Mouse (Mus musculus) cerebellum, adult 9-10 months (tissue): ENCODE results near the gene Olfr96.
"Not testable (repeated sequence)": the region's sequence is repeated elsewhere in the genome, so short reads cannot be mapped to it uniquely, and the experiment has no call there.

Source experiments
- DNase-seq: peaks from one replicate; pipeline ENCODE4 v3.0.0; 2022

Olfr96 gene

DNA sequence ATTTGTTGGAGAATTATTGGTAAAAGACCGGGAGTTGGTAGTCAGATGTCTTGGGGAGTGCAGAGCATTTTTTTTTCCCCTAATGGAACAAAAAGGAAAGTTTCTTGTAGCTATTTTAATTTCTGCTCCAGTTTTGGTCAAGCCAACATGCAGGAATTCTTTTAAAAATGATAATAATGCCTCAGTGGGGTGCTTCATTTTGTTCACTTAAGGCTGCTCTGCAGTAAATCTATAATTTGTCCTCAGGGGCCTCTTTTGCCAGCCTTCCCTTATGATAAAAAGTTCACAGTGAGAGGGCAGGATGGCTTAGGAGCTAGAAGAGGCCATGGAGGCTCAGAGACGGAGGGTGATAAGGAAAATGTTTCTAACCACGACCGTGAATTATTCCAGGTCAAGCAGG is at the start of gene Olfr96:
Olfr96 (plus strand) TSS at position 301 of the 400 bp plus-strand sequence.
- DNase-seq = no peak

DNA sequence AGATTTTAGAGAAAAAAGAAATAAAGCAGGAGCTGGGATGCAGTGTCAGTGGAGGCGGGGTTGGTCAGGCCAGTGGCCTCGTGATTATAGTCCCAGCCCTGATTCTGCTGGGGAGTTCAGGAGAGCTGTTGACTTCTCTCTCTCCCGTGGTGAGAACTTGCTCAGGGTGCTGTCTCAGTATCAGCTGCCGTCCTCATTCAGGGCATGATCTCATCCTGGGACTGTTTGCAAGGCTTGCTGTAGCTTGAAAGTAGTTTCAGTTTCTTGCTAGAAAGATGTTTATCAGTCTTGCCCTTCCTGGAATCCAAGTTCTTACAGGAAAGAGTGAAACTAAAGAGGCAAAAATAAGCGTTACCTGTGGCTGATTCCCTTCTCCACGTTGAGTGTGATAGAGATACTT is 34.5 kb upstream of the Olfr96 start:
- DNase-seq = no peak

DNA sequence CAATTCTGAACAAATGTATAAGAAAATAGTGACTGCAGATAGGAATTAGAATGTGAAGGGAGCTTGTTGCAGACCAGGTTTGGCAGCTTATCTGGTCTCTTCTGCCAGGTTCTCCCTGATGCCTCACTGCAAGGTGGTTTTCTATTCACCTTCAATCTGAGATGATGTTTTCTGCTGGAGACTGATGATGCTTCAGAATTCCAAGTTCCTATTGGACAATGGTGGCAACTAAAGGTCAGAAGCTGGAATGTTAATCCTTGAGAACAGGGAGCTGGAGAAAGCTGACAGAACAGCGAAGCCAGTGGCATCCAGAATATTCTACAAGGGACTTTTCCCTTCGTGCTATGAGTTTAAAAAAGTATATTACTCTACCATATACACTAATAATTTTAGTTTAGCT is 29.2 kb upstream of the Olfr96 start:
- DNase-seq = peak; percentile 40

DNA sequence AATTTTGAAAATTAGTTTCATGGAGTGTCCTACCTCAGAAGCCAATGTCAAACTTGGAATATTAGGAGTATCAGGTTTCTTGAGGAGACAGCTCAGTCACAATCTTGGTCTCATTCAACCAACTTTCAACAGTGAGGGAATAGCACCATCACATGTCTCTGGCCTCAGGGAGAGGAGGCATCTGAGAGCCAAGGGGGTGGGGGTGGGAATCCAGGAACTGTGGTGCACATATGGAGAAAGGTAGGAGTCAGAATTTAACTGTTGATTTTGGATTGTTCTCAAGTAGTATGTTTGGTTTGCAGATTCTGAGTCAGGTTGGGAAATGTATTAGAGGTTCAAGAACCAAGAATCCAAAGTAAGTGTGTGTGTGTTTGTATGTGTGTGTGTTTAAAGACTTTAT is 26.9 kb upstream of the Olfr96 start:
- no peak for DNase-seq

DNA sequence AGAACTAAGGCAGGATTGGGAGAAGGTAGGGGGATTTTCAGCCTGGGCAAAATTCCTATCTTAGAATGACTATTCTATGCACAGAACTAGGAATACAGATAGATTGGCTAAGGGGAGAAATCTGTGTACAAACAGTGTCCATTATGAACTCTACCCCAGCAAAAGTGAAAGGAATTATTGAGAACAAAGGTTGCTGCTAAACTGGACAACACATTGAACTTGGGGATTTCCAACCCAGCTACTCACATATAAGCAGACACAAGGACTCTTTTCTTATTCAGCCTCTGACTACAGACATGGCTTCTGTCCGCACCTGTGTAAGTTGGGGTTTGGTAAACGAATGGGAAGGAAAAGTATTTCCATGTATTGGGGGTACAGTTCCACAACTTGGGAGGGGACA is 26.3 kb upstream of the Olfr96 start, which contains the start of gene Ubd:
Ubd (plus strand) TSS at position 237 of the 400 bp plus-strand sequence.
- DNase-seq = no peak

DNA sequence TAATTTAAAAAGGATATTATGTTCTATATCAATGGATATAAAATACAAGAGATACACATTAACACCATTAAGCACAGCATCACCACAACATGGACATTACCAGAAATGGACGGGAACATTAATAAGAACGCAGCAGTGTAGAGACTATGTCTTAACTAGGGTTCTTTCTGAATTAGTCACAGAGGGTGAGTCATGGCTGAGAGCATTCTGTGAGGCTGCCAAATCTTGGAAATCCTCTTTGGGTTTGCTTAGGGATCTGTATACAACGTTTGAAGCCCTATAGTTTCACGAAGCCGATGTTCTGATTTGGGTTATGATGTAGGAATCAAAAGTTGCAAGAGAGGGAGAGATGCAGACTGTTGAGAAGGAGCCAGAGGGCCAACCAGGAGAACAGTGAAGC is 25.2 kb upstream of the Olfr96 start:
- no peak for DNase-seq

DNA sequence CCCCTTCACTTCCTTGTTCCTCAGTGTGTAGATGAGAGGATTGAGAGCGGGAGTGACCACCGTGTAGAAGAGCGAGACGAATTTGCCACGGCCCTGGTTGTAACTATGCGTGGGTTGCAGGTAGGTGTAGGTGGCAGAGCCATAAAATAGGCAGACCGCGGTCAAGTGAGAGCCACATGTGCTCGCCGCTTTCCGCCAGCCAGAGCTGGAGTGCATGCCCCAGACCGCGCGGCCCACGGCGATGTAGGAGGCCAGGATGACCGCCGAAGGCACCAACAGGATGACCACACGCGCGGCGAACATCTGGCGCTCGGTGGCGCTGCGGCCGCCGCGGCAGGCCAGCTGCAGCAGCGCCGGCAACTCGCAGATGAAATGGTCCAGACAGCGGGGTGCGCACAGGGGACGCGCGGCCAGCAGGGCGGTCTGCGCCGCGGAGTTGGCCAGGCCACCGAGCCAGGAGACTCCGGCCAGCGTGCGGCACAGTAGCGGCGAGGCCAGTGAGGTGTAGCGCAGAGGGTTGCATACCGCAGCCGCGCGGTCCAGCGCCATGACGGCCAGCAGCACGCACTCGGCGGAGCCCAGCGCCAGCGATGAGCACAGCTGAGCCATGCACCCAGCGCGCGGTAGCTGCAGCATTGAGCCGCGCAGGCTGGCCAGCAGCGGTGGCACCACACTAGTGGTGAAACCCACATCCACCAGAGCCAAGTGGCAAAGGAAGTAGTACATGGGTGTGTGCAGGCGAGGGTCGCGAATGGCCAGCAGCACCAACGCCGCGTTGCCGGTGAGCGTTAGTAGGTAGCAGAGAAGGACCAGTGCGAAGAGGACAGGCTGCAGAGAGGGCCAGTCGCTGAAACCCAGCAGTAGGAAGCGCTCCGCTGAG is 22.9 kb upstream of the Olfr96 start:
- no peak for DNase-seq

DNA sequence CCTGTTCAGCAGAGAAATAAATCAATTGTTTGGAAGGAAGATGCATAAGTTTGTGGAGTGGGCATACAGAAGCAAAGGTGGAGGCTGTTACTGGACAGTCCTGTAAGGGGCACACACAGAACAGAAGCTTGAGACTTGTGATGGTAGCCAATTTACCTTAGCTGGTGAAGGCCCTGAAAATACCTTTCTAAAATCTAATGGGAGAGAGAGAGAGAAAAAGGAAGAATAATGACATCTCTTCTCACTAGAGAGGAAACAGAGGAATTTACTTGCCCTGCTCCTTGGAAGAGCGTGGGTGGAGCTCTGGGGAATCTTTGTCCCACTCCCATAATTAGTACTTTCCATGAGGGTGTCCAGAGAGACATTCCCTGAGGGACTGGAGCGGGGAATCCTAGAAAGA is 19.1 kb upstream of the Olfr96 start, which contains the start of gene Olfr94:
Olfr94 (minus strand) TSS at position 101 of the 400 bp plus-strand sequence.
- no peak for DNase-seq

DNA sequence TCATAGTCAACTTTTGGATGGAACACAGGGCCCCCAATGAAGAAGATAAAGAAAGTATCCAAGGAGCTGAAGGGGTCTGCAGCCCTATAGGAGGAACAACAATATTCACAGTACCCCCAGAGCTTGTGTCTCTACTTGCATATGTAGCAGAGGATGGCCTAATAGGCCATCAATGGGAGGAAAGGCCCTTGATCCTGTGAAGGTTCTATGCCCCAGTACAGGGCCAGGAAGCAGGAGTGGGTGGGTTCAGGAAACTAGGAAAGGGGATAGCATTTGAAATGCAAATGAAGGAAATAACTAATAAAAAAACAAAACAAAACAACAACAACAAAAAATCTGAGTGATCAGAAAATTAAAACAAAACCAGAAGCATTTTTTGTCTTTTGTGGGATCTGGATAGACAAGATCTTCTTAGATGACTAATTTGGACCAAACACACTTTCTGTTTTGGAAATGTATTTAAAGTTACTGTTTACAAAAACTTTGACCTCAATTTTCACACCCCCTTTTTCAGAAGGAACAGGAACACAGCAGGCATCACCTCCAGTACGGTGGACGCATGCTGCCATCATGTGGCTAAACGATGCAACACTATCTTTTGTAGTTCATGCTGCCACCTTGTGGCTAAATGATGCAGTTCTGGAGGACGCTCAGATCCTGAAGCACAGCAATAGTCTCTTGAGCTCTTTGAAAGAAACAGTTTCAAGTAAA is 16.6 kb upstream of the Olfr96 start:
- peak; percentile 78 for DNase-seq

DNA sequence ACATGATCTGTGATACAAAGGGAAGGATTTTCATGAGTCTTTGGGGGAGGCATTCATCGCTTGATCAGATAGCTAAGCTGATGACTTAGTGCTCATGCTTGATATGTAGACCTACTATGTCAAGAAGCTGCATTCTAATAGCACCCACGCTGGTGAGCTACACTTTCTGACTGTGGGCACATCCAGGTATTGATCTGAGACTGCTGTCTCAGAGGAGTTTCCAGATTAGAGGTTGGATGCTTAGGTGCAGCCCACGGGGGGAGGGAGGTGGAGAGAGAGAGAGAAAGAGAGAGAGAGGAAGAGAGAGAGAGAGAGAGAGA is 16.1 kb upstream of the Olfr96 start:
- no peak for DNase-seq

DNA sequence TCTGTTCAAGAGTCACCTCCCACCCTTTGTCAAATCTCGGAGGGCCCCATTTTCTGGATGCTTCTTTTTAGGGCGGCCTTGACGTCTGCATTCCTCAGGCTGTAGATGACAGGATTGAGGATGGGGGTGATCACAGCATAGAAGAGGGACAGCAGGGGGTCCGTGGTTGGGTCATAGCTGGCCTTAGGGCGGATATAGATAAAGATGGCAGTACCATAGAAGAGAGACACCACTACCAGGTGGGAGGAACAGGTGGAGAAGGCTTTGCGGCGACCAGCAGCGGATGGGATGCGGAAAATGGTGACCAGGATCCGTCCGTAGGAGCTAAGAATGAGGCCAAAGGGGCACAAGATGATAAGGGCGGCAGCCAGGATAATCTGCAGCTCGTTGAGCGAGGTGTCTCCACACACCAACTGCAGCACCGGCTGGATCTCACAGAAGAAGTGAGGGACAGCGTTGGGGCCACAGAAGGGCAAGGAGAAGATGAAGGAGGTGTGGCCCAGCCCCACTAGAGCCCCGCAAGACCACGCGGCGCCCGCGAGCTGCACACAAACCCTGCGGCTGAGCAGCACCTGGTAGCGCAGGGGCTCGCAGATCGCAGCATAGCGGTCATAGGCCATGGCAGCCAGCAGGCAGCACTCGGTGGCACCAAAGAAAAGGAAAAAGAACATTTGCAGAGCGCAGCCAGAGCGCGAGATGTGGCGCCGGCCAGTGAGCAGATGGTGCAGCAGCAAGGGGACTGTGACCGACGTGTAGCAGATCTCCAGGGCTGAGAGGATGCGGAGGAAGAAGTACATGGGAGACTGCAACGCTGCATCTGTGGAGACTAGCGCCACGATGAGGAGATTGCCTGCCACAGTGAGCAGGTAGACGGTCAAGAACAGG is 8.8 kb upstream of the Olfr96 start:
- DNase-seq = peak; percentile 7

DNA sequence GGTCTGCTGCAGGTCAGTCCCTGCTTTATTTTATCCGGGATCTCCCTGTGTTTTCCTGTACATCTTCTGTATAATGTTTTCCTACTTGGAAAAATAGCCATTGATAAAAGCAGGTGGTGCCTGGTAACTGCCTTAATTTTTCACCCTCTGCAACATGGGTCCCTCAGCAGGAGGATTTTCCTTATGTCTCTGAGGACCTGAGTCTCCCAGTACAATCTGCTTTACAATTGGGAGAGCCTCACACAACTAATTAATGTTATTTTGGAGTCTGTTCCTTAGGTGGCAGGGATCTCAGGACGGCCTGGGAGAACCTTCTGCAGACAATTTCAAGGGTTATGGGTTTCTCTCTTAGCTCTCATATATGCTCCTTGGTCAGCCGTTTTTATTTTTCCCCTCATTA is 6.9 kb upstream of the Olfr96 start, which contains the start of gene Olfr95:
Olfr95 (minus strand) TSS at position 101 of the 400 bp plus-strand sequence.
- DNase-seq = no peak

DNA sequence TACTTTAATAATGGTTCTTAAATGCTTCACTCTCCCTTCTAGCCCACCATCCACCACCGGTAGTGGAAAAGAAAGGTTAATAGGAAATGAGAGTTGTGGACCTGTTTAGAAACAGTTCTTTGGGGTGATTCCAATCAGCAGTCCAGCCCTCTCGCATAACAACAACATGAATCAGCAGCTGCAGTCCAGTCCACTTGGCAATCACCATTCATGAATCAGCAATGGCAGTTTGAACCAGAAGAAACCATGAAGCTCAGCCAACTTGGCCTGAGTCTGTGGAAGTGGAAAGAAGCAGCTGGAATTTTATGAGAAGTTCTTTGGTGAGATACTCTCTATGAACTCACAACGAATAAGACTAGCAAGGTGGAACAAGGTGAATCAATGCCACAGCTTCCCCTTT is 1.5 kb upstream of the Olfr96 start:
- DNase-seq = no peak

DNA sequence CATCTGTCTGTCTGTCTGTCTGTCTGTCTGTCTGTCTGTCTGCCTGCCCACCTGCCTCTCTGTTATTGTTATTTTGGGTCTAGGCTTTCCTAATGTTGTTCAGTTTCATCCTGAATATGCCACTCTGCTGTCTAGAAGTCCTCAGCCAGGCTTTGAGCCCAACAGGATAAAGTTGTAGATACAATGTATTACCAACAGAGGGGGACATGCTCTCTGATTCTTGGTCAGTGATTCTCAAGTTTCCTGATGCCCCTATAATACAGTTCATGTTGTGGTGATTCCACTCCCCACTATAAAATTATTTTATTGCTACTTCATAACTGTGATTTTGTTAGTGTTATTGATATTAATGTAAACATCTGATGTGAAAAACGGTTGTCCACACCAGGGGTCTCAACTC is 1.9 kb downstream of the Olfr96 start:
- DNase-seq = no peak

DNA sequence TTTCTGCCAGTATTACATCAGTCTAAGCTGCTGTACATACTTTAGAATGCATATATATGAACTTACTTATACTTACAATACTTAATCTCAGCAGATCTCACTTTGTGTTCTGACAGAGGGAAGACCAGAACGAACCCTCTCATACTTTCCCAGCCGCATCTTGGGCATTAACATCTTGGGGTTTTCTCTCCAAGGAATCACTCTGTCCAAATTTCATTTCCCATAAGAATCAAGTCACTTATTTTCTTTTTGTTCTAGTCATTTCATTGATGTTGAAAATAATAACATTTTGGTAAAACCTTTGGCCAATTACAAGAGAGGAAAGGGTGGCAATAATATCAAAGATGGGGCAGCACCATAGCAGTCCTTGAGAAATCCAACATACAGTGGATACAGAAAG is 17.3 kb downstream of the Olfr96 start, which contains the start of gene Olfr97:
Olfr97 (minus strand) TSS at position 101 of the 400 bp plus-strand sequence.
- not testable (repeated sequence) for DNase-seq

DNA sequence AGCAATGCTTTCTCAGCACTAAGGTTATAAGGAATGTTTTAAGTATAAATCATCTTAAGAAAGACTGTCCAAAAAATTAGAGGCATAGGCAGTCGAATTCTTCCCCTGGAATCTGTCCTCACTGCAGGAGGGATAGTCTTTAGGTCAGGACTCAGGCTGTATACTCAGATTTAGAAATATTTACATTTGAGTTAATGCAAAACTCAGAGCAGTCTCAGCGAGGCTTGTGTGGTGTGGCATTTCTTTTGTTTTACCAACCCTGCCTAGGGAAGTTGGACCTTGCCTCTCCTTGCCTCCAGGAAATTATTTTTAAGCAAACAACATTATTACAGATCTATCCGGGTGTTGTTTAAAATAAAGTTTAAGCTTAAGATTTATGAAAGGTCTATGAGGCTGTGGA is 22.3 kb downstream of the Olfr96 start:
- no peak for DNase-seq

DNA sequence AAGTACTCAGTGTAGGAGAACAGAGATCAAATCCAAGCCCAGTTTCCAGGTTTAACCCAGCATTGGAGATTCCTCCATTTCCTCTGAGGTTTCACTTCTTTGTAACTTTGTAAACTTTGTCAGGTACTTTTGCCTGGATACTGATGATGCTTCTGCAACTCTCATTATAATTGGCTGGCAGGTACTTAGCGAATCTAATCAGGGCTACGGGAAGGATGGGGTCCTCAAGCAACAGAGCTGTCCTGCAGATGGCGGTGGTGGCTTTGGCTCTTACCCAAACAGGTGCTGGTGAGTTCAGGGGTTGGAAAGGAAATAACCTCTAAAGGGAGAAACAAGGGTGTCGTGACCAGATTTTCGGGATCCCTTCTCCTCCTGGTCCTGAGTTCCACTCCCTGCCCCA is 26.8 kb downstream of the Olfr96 start:
- peak; percentile 11 for DNase-seq

DNA sequence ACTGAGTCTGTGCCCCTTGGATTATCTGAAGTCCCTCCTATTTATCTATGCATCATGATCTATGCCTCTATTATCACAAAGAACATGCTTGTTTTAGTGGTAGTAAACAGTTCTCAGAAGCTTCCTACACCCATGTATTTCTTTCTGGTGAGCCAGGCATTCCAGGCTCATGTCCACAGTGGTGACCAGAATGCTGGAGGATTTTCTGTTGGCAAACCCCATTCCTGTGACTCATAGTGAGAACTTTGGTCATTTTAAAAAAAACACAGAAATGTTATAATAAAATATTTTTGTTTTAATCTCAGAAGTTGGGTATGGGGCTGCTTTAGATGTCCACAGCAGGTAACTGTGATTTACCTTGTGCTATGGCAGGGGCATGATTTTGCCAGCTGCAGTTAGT is 29.5 kb downstream of the Olfr96 start:
- DNase-seq = no peak

DNA sequence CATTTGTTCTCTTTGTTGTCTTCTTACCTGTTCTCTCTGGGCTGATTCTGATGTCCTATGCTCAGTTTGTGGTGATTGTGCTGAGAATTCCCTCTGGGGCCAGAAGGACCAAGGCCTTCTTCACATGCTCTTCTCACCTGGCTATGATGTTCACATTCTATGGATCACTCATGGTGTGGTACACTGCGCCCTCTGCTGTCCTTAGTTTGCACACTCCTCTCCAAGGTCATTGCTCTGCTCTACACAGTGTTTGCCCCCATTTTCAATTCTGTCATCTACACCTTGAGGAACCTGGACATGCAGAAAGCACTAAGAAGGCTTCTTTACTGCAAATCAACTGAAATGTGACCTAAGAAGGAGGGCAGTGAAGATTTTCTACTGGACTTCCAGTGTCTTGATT is 30.6 kb downstream of the Olfr96 start:
- no peak for DNase-seq

DNA sequence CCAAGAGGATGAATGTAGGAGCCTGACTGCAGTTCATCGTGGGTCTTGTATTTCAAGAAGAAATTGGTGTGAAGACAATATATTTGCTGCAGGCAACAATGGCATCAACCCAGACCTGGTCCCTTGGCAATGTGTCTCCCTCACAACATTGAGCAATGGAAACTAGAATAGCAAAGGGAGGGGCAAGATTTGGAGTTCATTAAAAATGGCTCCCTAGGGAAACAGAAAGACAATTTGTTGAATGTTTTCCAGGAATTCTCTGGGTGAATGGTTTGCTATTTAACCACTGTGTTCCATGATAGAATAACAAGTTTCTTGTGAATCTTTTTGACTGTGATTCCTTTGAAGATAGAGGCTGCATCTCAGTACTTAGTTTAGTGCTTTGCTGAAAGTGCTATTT is 43.7 kb downstream of the Olfr96 start, which contains the start of gene Olfr98:
Olfr98 (minus strand) TSS at position 124 of the 400 bp plus-strand sequence.
- no peak for DNase-seq

DNA sequence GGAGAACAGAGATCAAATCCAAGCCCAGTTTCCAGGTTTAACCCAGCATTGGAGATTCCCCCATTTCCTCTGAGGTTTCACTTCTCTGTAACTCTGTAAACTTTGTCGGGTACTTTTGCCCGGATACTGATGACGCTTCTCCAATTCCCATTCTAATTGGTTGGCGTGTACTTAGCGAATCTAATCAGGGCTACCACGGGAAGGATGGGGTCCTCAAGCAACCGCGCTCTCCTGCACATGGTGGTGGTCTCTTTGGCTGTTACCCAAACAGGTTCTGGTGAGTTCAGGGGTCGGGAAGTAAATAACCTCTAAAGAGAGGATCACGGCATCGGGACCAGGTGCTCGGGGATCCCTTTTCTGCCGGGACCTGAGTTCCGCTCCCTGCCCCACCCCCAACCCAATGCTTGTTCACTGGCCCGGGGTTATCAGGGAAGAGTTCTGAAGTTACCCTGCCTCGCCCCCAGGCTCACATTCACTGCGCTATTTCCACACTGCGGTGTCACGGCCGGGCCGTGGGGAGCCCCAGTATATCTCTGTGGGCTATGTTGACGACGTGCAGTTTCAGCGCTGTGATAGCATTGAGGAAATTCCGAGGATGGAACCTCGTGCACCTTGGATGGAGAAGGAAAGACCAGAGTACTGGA is 50.2 kb downstream of the Olfr96 start, which contains the start of gene H2-M3:
H2-M3 (plus strand) TSS at position 163 of the 644 bp plus-strand sequence.
- peak; percentile 70 for DNase-seq

DNA sequence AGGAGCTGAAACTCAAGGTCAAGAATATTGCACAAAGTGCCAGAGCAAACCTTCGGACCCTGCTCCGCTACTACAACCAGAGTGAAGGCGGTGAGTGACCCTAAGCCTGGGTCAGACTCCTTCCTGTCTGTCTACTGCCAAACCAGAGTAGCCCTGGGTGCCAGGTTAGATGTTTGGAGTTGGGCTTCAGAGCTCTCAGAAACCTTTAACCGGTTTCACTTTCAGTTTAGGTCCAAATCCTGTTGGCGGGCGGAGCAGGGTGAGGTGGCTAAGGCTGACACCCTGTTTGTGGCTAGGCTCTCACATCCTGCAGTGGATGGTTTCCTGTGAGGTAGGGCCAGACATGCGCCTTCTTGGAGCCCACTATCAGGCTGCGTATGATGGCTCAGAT is 50.8 kb downstream of the Olfr96 start:
- DNase-seq = no peak
